Mouse (Mus musculus): ENCODE data around the gene Ly6g6c. TPM values are rescaled to one million over a fixed set of nuclear protein-coding genes. Genes with fewer than 3 reads are reported as not detected.

Gene Ly6g6c
- polyA plus RNA-seq, 1 experiment from 2014 or later = 0.31 TPM

DNA sequence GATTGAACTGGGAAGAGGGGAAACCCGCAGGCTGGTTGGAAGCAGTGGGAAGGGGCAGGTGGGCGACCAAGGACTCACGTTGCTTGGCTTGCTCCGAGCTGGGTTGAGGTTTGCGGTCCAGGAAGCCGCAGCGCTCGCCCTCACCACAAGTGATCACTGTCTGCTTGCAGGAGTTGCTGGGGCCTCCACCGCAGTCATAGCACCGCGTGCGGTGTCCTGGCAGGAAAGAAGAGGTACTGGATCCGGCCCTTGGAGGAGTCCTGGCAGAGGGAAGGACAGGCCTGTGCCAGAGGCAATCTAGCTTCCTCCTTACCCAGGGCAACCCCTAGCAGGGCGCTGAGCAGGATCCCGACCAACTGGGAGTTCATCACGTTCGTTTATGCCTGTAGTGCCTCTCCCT lies 8.9 kb downstream of the Ly6g6c start:
- Histone ChIP-seq H3K4me3 (replicated peaks) (no peak overlapping the region), H3K27me3 (peaks cover 45% of the 10 kb centered on the region), H3K4me2 (no peak overlapping the region), H3K27ac (no peak overlapping the region), H3K4me1 (replicated peaks) (peaks cover 41% of the 10 kb centered on the region), H3K36me3 (no peaks in the 10 kb centered on the region), H3K9me3 (replicated peaks) (no peaks in the 10 kb centered on the region), H3K9ac (0 out of 2 replicates have a peak overlapping the region, but pooled peaks have one; percentile 6)
- ATAC-seq (ENCODE audit: low read depth) = no peak; the same call in 1 of the 2 replicates
- DNase-seq = no peak
- WGBS (ENCODE audit: insufficient replicate concordance) = 20% methylated on average over 17 of the region's 17 CpGs

DNA sequence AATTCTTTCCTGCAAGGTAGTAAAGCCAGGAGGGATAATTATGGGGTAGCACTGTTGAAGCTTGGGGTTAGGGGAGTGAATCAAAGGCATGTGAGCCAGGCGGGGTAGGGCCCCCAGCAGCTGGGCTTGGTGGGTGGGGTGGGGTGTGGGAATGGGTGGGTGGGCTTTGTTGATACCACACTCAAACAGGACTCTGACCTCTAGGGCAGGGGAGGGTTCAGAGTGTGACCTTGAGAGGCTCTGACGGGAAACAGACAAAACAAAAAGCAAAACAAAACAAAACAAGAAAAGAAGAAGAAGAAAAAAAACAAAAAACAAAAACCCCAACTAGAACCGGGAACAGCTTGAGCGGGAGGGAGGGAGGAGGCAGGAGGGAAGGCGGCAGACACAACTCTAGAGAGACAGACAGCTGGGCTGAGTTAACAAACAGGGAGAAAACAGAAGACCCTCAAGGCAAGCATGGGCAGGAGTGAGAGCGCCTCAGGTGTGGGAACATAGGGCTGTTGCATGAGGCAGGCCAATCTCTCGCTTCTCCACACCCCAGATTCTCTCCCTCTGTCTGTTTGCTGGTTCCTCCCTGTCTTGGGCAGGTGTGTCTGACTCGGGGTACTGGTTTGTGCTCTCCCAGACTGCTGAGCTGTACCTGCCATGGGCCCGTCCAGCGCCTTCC lies 11.5 kb downstream of the Ly6g6c start, which contains the start of gene Ly6g6e:
Gene Ly6g6e (plus strand): TSS at position 396 of the 670 bp plus-strand sequence.
- Histone ChIP-seq H3K9ac (0 out of 2 replicates have a peak within 1 kb of the TSS, but pooled peaks have one; percentile 28), H3K4me2 (peak within 1 kb of the TSS; percentile 32), H3K27ac (no peak within 1 kb of the TSS), H3K4me1 (replicated peaks) (peaks cover 56% of the 10 kb centered on the region), H3K9me3 (replicated peaks) (no peaks in the 10 kb centered on the region), H3K27me3 (peaks cover 35% of the 10 kb centered on the region), H3K4me3 (replicated peaks) (no peak within 1 kb of the TSS; the same call in 1 of the 2 replicates), H3K36me3 (no peaks in the 10 kb centered on the region)
- DNase-seq (no peak), ATAC-seq (ENCODE audit: low read depth) (no peak)
- WGBS (ENCODE audit: insufficient replicate concordance) = 41% methylated on average over 10 of the region's 10 CpGs

DNA sequence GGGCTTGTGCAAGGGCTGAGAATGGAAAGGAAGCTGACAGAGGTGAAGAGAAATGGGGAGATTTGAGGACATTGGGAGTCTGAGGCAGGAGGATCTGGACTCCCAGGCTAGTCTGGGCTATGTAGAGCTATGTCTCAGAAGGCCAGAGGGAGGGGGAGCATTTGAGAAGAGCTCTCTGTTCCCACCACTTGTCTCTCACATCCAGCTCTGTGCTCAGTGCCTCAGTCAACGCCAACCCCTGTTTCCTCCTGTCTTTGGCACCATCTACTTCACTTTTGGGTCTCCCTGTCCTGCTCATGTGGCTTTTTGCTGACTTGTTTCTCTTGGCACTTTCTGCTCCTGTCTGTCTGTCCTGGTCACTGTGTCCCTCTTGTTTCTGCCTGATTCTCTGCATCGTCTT lies 12.1 kb downstream of the Ly6g6c start:
- DNase-seq (no peak), ATAC-seq (ENCODE audit: low read depth) (no peak)
- Histone ChIP-seq H3K27me3 (peaks cover 31% of the 10 kb centered on the region), H3K27ac (no peak overlapping the region), H3K4me3 (replicated peaks) (no peak overlapping the region), H3K9ac (no peak overlapping the region), H3K36me3 (no peaks in the 10 kb centered on the region), H3K4me2 (peak overlapping the region; percentile 32; the same call in 1 of the 2 replicates), H3K4me1 (replicated peaks) (peaks cover 56% of the 10 kb centered on the region), H3K9me3 (replicated peaks) (no peaks in the 10 kb centered on the region)
- 27% methylated on average over 2 of the region's 2 CpGs for WGBS (ENCODE audit: insufficient replicate concordance)

DNA sequence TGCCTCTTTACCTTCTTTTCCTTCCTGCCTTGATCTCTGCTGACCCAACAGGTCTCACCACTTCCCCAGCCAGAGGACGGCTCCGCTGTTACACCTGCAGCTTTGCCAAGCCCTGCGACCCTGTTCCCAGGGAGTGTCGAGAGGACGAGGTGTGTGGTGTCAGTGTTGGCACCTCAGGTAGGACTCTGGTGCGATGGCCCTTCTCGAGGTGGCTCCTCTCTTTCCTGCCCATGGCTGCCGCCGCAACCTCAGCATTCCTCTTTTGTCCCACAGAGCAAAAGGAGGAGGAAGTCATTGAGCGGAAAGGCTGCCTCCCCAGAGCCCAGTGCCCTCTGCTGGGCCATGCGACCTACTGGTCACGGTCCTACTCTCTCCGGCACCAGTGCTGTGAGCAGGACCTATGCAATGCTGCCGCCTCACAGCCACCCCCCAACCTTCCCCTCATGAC lies 12.6 kb downstream of the Ly6g6c start, which contains the start of gene Ly6g6d:
Gene Ly6g6d (minus strand): TSS at position 280 of the 448 bp plus-strand sequence.
- no peak within 1 kb of the TSS for H3K27ac ChIP-seq
- H3K36me3 ChIP-seq = no peaks in the 10 kb centered on the region
- ATAC-seq (ENCODE audit: low read depth) (no peak), DNase-seq (no peak)
- H3K4me3 ChIP-seq (replicated peaks) = no peak within 1 kb of the TSS; the same call in 1 of the 2 replicates
- peaks cover 56% of the 10 kb centered on the region for H3K4me1 ChIP-seq (replicated peaks)
- H3K9ac ChIP-seq = 0 out of 2 replicates have a peak within 1 kb of the TSS, but pooled peaks have one; percentile 28
- peak within 1 kb of the TSS; percentile 32 for H3K4me2 ChIP-seq
- no peaks in the 10 kb centered on the region for H3K9me3 ChIP-seq (replicated peaks)
- WGBS (ENCODE audit: insufficient replicate concordance) = 13% methylated on average over 14 of the region's 14 CpGs
- H3K27me3 ChIP-seq = peaks cover 29% of the 10 kb centered on the region

DNA sequence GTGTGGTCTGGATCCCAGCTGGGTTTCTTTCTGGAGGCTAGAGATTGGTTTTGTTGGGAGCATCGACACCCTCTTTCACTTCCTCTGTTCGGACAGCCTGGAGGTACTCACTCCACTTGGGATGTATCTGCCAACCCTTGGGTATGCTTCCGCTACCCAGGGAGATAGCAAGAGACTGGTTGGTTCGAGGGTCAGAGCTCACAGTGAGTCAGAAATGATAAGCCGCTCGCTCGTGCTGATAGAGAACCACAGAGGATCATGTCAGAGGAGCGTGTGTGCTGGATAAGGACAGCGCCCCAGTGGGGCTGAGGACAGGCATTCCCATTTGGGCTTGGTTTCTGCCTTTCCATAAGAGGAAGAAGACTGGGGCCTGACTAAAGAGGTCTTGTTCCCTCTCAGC lies 14.6 kb downstream of the Ly6g6c start:
- ATAC-seq (ENCODE audit: low read depth) = peak; percentile 98
- peak; percentile 77 for DNase-seq
- 10% methylated on average over 9 of the region's 9 CpGs for WGBS (ENCODE audit: insufficient replicate concordance)

DNA sequence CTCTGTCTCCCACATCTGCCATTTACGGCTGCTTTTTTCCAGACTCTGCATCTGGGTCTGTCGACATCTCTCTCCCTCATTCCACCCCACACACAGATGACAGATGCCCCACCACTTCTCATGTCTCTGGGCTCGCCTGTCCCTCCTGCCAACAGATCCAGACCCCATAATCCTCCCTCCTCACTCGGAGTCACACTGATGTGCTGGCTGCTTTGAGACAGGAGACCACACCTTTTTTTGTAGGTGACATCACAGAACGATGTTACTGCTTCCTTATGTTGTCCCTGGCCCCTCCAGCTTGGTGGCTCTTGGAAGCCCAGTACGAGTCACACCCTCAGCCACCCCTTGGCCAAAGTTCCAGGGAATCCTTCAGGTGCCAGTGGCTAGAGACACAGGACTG lies 15.1 kb downstream of the Ly6g6c start:
- Histone ChIP-seq H3K27me3 (peaks cover 17% of the 10 kb centered on the region; the same call in 1 of the 2 replicates), H3K36me3 (no peaks in the 10 kb centered on the region), H3K4me1 (replicated peaks) (peaks cover 57% of the 10 kb centered on the region), H3K4me3 (replicated peaks) (peak overlapping the region; percentile 37), H3K9ac (peak overlapping the region; percentile 64), H3K27ac (peak overlapping the region; percentile 88), H3K9me3 (replicated peaks) (no peaks in the 10 kb centered on the region), H3K4me2 (peak overlapping the region; percentile 73)
- peak; percentile 63 for ATAC-seq (ENCODE audit: low read depth)
- 21% methylated on average over 6 of the region's 6 CpGs for WGBS (ENCODE audit: insufficient replicate concordance)
- DNase-seq = peak; percentile 22

More for the DNA sequence above, 14.6 kb downstream of the Ly6g6c start:
- no peaks in the 10 kb centered on the region for H3K9me3 ChIP-seq (replicated peaks)
- peak overlapping the region; percentile 37 for H3K4me3 ChIP-seq (replicated peaks)
- no peaks in the 10 kb centered on the region for H3K36me3 ChIP-seq
- peak overlapping the region; percentile 64 for H3K9ac ChIP-seq
- peak overlapping the region; percentile 73 for H3K4me2 ChIP-seq
- peaks cover 53% of the 10 kb centered on the region for H3K4me1 ChIP-seq (replicated peaks)
- peaks cover 17% of the 10 kb centered on the region; the same call in 1 of the 2 replicates for H3K27me3 ChIP-seq
- peak overlapping the region; percentile 88 for H3K27ac ChIP-seq

DNA sequence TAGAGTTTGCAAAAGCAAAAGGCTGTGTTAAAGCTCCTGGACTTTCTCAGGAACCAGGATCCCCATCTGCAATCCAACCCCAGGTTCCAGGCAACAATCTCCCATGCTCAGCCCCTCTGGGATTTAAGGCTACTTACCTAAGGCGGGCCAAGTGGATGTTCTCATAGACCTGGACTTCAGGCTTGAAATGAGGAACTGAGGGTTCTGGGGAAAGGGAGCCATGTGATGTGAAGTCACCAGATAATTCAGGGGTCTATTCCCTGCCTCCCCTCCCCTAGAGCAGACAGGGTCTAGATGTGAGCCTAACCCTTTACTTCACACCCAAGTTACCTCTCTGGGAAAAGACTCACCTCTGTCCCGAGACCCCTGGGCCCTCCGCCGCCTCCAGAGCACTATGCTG lies 15.5 kb downstream of the Ly6g6c start:
- H3K27me3 ChIP-seq = peaks cover 17% of the 10 kb centered on the region; the same call in 1 of the 2 replicates
- no peak overlapping the region for H3K4me3 ChIP-seq (replicated peaks)
- peak overlapping the region; percentile 64 for H3K9ac ChIP-seq
- no peaks in the 10 kb centered on the region for H3K36me3 ChIP-seq
- ATAC-seq (ENCODE audit: low read depth) (no peak), DNase-seq (no peak)
- peaks cover 62% of the 10 kb centered on the region for H3K4me1 ChIP-seq (replicated peaks)
- H3K9me3 ChIP-seq (replicated peaks) = no peaks in the 10 kb centered on the region
- peak overlapping the region; percentile 88 for H3K27ac ChIP-seq
- WGBS (ENCODE audit: insufficient replicate concordance) = 81% methylated on average over 4 of the region's 4 CpGs
- H3K4me2 ChIP-seq = peak overlapping the region; percentile 73

DNA sequence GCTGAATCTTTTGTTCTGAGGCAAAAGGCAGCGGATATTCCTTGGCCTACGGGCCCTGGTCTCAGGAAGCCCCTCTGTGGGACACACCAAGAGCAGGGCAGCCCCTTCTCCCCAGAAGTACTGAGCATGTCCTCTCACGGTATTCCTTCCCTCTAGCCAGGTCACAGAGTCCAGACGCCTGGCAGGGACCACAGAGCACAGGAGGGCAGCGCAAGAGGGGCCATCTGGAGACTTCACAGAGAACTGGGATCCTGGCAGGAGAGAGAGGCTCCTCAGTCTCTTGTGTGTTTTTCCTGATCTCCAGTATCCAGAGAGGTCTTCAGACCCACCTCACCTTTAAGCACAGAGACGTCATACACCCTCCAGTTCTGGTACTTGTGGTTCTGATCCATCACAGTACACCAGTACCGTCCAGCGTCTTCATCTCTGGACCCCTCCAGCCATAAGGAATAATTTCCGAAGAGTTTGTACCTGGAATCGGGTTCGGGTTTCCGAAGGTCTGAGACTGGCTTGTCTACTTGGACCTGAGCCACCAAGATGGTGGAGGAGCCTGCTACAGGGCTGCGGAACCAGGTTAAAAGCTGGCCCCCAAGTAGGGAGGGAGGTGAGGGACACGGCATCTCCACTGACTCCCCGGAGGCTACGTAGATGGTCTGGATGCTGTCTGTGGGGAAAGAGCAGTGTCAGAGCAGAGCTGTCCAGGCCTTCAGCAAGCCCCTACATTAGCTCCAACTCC lies 17.8 kb downstream of the Ly6g6c start:
- Histone ChIP-seq H3K36me3 (no peaks in the 10 kb centered on the region), H3K9me3 (replicated peaks) (no peaks in the 10 kb centered on the region), H3K4me2 (no peak overlapping the region), H3K9ac (no peak overlapping the region), H3K4me3 (replicated peaks) (no peak overlapping the region), H3K27me3 (peaks cover 8% of the 10 kb centered on the region; the same call in 1 of the 2 replicates), H3K27ac (0 out of 2 replicates have a peak overlapping the region, but pooled peaks have one; percentile 7), H3K4me1 (replicated peaks) (peaks cover 46% of the 10 kb centered on the region)
- 83% methylated on average over 16 of the region's 16 CpGs for WGBS (ENCODE audit: insufficient replicate concordance)
- DNase-seq = no peak
- no peak for ATAC-seq (ENCODE audit: low read depth)

DNA sequence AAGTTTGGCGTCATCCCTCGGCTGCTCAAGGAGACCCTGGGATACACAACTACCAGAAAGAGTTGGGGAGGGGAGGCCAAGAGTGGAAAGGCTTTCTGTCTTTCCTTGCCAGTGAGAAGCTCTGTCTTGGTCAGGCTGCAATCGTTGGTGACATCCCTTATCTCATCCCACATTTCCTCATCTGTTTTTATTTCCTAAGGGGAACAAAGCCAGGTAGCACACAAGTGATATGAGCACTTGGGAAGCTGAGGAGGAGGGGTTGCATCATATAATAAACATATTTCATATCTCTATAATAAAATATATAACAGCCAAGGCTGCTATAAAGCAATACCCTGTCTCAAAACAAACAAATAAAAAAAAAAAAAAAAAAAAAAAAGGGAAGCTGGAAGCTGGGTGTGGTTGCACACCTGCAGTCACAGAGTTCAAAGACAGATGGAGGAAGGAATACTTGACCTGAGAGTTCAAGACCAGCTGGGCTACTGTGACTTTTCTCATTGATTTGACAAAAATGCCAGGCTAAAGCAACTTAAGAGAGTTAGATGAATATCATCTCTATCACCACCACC lies 18.8 kb downstream of the Ly6g6c start:
- 0 out of 2 replicates have a peak, but pooled peaks cover 4% of the 10 kb centered on the region for H3K27me3 ChIP-seq
- no peak overlapping the region for H3K9ac ChIP-seq
- no peak overlapping the region for H3K4me3 ChIP-seq (replicated peaks)
- H3K4me1 ChIP-seq (replicated peaks) = peaks cover 44% of the 10 kb centered on the region
- peak overlapping the region; percentile 7; the same call in 1 of the 2 replicates for H3K27ac ChIP-seq
- H3K36me3 ChIP-seq = no peaks in the 10 kb centered on the region
- ATAC-seq (ENCODE audit: low read depth) (no peak), DNase-seq (no peak)
- no peak overlapping the region for H3K4me2 ChIP-seq
- WGBS (ENCODE audit: insufficient replicate concordance) = 47% methylated on average over 3 of the region's 3 CpGs
- H3K9me3 ChIP-seq (replicated peaks) = no peaks in the 10 kb centered on the region

DNA sequence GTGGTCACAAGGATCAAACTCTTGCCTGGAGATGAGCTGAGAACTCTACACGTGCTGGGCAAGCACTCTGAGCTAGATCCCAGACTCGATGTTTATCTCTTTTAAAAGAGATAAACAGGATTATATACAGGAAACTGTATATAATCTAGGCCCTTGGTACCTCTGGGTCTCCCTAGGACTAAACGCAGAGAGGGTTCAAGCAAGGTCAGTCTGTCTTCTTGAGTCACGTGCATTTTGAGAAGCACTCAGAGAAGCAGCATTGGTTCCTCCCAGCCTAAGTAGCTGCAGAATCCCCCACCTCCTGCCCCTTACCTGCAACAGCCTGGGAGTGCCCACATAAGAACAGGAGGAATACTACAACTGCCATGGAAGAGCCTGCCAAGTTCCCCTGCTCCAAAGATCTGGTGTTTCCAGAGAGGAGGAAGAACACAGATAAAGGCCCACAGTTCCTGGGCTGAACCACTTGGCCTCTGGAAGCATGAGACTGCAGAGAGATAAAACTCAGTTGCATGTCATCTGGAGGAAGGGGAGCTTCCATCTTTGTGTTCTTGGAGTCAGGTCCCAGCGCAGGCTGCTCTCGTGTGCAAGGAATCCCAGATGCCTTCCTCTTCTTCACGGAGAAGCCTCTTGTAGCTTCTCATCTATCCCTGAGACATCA lies 20.1 kb downstream of the Ly6g6c start, which contains the start of gene Ly6g6f:
Gene Ly6g6f (minus strand): TSS at position 403 of the 658 bp plus-strand sequence.
- H3K4me2 ChIP-seq = no peak within 1 kb of the TSS
- 40% methylated on average over 7 of the region's 7 CpGs for WGBS (ENCODE audit: insufficient replicate concordance)
- ATAC-seq (ENCODE audit: low read depth) = no peak

More for the DNA sequence above, 20.1 kb downstream of the Ly6g6c start, which contains the start of gene Ly6g6f:
- H3K36me3 ChIP-seq = no peaks in the 10 kb centered on the region; the same call in 1 of the 2 replicates
- H3K4me3 ChIP-seq (replicated peaks) = no peak within 1 kb of the TSS
- H3K4me1 ChIP-seq (replicated peaks) = peaks cover 37% of the 10 kb centered on the region
- DNase-seq = no peak
- 0 out of 2 replicates have a peak, but pooled peaks cover 4% of the 10 kb centered on the region for H3K27me3 ChIP-seq
- H3K9me3 ChIP-seq (replicated peaks) = no peaks in the 10 kb centered on the region
- H3K27ac ChIP-seq = peak within 1 kb of the TSS; percentile 43
- no peak within 1 kb of the TSS; the same call in 1 of the 2 replicates for H3K9ac ChIP-seq

Measured in liver, embryonic 13.5 days (tissue).